Mouse (Mus musculus): ENCODE results near the gene Gm21119.
A peak's percentile ranks its signal among the peaks of the same experiment; 100 is the strongest.

The Gm21119 gene

DNA sequence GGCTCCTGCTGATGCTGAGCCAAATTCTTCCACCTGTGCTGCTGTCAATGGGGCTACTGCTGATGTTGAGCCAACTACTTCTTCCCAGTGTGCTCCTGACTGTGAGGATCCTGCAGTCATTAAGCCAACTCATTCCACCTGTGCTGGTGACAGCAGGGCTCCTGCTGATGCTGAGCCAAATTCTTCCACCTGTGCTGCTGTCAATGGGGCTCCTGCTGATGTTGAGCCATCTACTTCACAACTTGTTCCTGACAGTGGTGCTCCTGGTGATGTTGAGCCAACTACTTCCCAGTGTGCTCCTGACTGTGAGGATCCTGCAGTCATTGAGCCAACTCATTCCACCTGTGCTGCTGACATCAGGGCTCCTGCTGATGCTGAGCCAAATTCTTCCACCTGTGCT, 63.7 kb downstream of the Gm21119 start:
- DNase-seq: peak in 1 of 2 experiments; percentile 1

Data from kidney, postnatal 25 days (tissue).